In genomic region chr2:181287338-181287957, GRCm38 (mm10) we compare ENCODE assay signal across 8 mouse cellular contexts. TPM values are rescaled to one million over a fixed set of nuclear protein-coding genes. Genes with fewer than 3 reads are reported as not detected.
DNase-seq lines count a peak whose midpoint lies in the region; ATAC-seq lines count a peak whose summit lies in the region.

No protein-coding gene starts in this region.

- H3K9me3 ChIP-seq in hindbrain, embryonic 16.5 days (ENCODE audit: control insufficient read depth, low read length): no peaks in the 10 kb centered on the region
- H3K9me3 ChIP-seq in midbrain, embryonic 11.5 days (ENCODE audit: control insufficient read depth, low read length): no peaks in the 10 kb centered on the region

- intact Hi-C loops in left cerebral cortex, postnatal 4 days (cut with DNase I): no loop called here

- H3K4me1 ChIP-seq in hindbrain, embryonic 16.5 days (ENCODE audit: control insufficient read depth, insufficient read depth, low read depth, low read length): peaks cover 14% of the 10 kb centered on the region
- H3K4me1 ChIP-seq in midbrain, embryonic 11.5 days (ENCODE audit: control insufficient read depth, insufficient read depth, low read length): peaks cover 11% of the 10 kb centered on the region

- H3K27ac ChIP-seq in hindbrain, embryonic 16.5 days (ENCODE audit: low read depth, low read length): peak overlapping the region; percentile 96
- H3K27ac ChIP-seq in midbrain, embryonic 11.5 days (ENCODE audit: low read depth, low read length): peak overlapping the region; percentile 89

- H3K4me3 ChIP-seq in hindbrain, embryonic 16.5 days (ENCODE audit: low read length): peak overlapping the region; percentile 74
- peak overlapping the region; percentile 64 for H3K4me3 ChIP-seq in midbrain, embryonic 11.5 days (ENCODE audit: low read depth, low read length)

- peak overlapping the region; percentile 59 for H3K4me2 ChIP-seq in hindbrain, embryonic 16.5 days (ENCODE audit: low read length)
- peak overlapping the region; percentile 66 for H3K4me2 ChIP-seq in midbrain, embryonic 11.5 days

- ATAC-seq in hindbrain, embryonic 16.5 days: peak; percentile 83
- peak; percentile 86 for ATAC-seq in midbrain, embryonic 11.5 days (ENCODE audit: low FRiP score)

- peak overlapping the region; percentile 91 for H3K9ac ChIP-seq in hindbrain, embryonic 16.5 days (ENCODE audit: low read depth, low read length)
- H3K9ac ChIP-seq in midbrain, embryonic 11.5 days (ENCODE audit: low read length): peak overlapping the region; percentile 92

- under 1% methylated on average over 48 of the region's 71 CpGs for WGBS in hindbrain, embryonic 16.5 days
- under 1% methylated on average over 22 of the region's 71 CpGs for WGBS in midbrain, embryonic 11.5 days

- DNase-seq in R1 (ENCODE audit: low read depth, low spot score): peak; percentile 77
- peak; percentile 87 for DNase-seq in cerebellum, adult 9-11 months
- DNase-seq in frontal cortex, postnatal 36 days (ENCODE audit: low spot score in 2 of 2): peak; percentile 67 to 73
- DNase-seq in left cerebral cortex, postnatal 4 days: peak; percentile 90
- DNase-seq in midbrain, embryonic 11.5 days (ENCODE audit: low spot score, missing footprints): peak; percentile 96
- peak; percentile 86 for DNase-seq in right cerebral cortex, postnatal 4 days
- DNase-seq in yolk sac, embryonic 10.5 days (ENCODE audit: low spot score): peak; percentile 93

- peaks cover 2% of the 10 kb centered on the region for H3K36me3 ChIP-seq in hindbrain, embryonic 16.5 days (ENCODE audit: control insufficient read depth, insufficient read depth, low read length)
- no peaks in the 10 kb centered on the region for H3K36me3 ChIP-seq in midbrain, embryonic 11.5 days (ENCODE audit: control insufficient read depth, insufficient read depth, low read length)

- H3K27me3 ChIP-seq in hindbrain, embryonic 16.5 days (replicated peaks; ENCODE audit: control insufficient read depth, insufficient read depth, low read length): no peaks in the 10 kb centered on the region
- no peaks in the 10 kb centered on the region for H3K27me3 ChIP-seq in midbrain, embryonic 11.5 days (ENCODE audit: control insufficient read depth, insufficient read depth, low read length)

RNA-seq across cellular contexts. Expression of gene Gmeb2, which starts 0.4 kb away (rescaled TPM):
- polyA plus RNA-seq in hindbrain, embryonic 16.5 days (2015; fragmentation: Nextera tagmentation; extraction: Ambion mirVana): 13.0 and 15.6 TPM in 2 replicates
- total RNA-seq in left cerebral cortex, postnatal 4 days (2021): 10 to 100 TPM; 18.8 to 23.2 TPM
- 18.9 and 19.7 TPM in 2 replicates for polyA plus RNA-seq in midbrain, embryonic 11.5 days (2014; fragmentation: Nextera tagmentation; extraction: Ambion mirVana)

RNA-seq across cellular contexts. Expression of gene Stmn3, which starts 26.9 kb away (rescaled TPM):
- polyA plus RNA-seq in hindbrain, embryonic 16.5 days (2015; fragmentation: Nextera tagmentation; extraction: Ambion mirVana): 1,680 and 1,967 TPM in 2 replicates
- 100 to 1,000 TPM; 885 to 936 TPM for total RNA-seq in left cerebral cortex, postnatal 4 days (2021)
- polyA plus RNA-seq in midbrain, embryonic 11.5 days (2014; fragmentation: Nextera tagmentation; extraction: Ambion mirVana): 357 and 359 TPM in 2 replicates

RNA-seq across cellular contexts. Expression of gene Rtel1, which starts 32.1 kb away (rescaled TPM):
- 33.7 and 38.2 TPM in 2 replicates for polyA plus RNA-seq in hindbrain, embryonic 16.5 days (2015; fragmentation: Nextera tagmentation; extraction: Ambion mirVana)
- 10 to 100 TPM; 53.6 to 67.6 TPM for total RNA-seq in left cerebral cortex, postnatal 4 days (2021)
- 50.8 and 57.8 TPM in 2 replicates for polyA plus RNA-seq in midbrain, embryonic 11.5 days (2014; fragmentation: Nextera tagmentation; extraction: Ambion mirVana)

RNA-seq across cellular contexts. Expression of gene Helz2, which starts 45.6 kb away (rescaled TPM):
- 0.37 and 0.44 TPM in 2 replicates for polyA plus RNA-seq in hindbrain, embryonic 16.5 days (2015; fragmentation: Nextera tagmentation; extraction: Ambion mirVana)
- 1 to 10 TPM; 1.4 to 1.5 TPM for total RNA-seq in left cerebral cortex, postnatal 4 days (2021)
- polyA plus RNA-seq in midbrain, embryonic 11.5 days (2014; fragmentation: Nextera tagmentation; extraction: Ambion mirVana): 0.44 and 0.56 TPM in 2 replicates

Comparison
In these comparisons a context has a peak if more than half of its experiments do, and no peak if none do; other contexts are left out.
1. Peak in every context shown above with its lines: DNase-seq, ATAC-seq, H3K4me3 ChIP-seq and H3K27ac ChIP-seq.